Mouse (Mus musculus): ENCODE measurements at regions not wholly inside any gene's neighbourhood (a gene's known extent, or its start where the extent isn't known, plus 50 kb on each side); places are given as distances from the start of the nearest gene placed in this dataset.
"Not testable (repeated sequence)": the region's sequence is repeated elsewhere in the genome, so short reads cannot be mapped to it uniquely, and the experiment has no call there.

- no peaks in the 10 kb centered on the region for H3K27me3 ChIP-seq
- no peak overlapping the region for H3K9ac ChIP-seq
- H3K4me2 ChIP-seq (replicated peaks) = 0 out of 2 replicates have a peak overlapping the region, but pooled peaks have one; percentile 3
- ATAC-seq (ENCODE audit: low FRiP score, low read depth) = peak; percentile 83
- no peaks in the 10 kb centered on the region for H3K36me3 ChIP-seq
- H3K27ac ChIP-seq = peak overlapping the region; percentile 74
- no peaks in the 10 kb centered on the region for H3K9me3 ChIP-seq
- WGBS = 15% methylated on average over 6 of the region's 6 CpGs
- H3K4me3 ChIP-seq = no peak overlapping the region
- peaks cover 39% of the 10 kb centered on the region for H3K4me1 ChIP-seq
These were observed 122.1 kb upstream of the Gm21897 start for GRCm38 (mm10) chr16:15194926-15195711.

DNA sequence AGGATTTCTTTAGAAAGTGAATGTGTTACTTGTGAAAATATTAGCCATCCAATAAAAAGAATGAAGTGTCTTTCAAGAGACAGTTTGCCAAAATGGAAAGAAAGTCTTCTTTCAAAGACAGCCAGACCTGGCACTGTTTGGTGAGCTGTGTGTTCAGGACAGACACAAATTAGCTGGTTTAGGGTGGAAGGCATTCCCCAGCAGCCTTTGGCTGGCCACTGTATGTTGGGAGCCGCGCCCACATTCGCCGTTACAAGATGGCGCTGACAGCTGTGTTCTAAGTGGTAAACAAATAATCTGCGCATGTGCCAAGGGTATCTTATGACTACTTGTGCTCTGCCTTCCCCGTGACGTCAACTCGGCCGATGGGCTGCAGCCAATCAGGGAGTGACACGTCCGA is 121.3 kb upstream of the Gm21897 start:
- not testable (repeated sequence) for ATAC-seq (ENCODE audit: low FRiP score, low read depth); H3K4me2 ChIP-seq (replicated peaks); H3K36me3 ChIP-seq; H3K27me3 ChIP-seq; H3K4me3 ChIP-seq; H3K9ac ChIP-seq; H3K9me3 ChIP-seq
- H3K4me1 ChIP-seq = peaks cover 39% of the 10 kb centered on the region
- WGBS = 86% methylated on average over 7 of the region's 12 CpGs
- H3K27ac ChIP-seq = peak overlapping the region; percentile 74

GRCm38 (mm10) chr16:15196855-15197254 is 120.4 kb upstream of the Gm21897 start:
- no peak overlapping the region for H3K4me2 ChIP-seq (replicated peaks)
- peaks cover 39% of the 10 kb centered on the region for H3K4me1 ChIP-seq
- no peak overlapping the region for H3K9ac ChIP-seq
- H3K27ac ChIP-seq = no peak overlapping the region
- no peaks in the 10 kb centered on the region for H3K9me3 ChIP-seq
- no peak overlapping the region for H3K4me3 ChIP-seq
- ATAC-seq (ENCODE audit: low FRiP score, low read depth) = no peak
- H3K36me3 ChIP-seq = no peaks in the 10 kb centered on the region
- H3K27me3 ChIP-seq = no peaks in the 10 kb centered on the region

GRCm38 (mm10) chr16:15215921-15216320 is 101.3 kb upstream of the Gm21897 start:
- no peaks in the 10 kb centered on the region for H3K27me3 ChIP-seq
- no peak overlapping the region for H3K4me2 ChIP-seq (replicated peaks)
- H3K4me1 ChIP-seq = peaks cover 2% of the 10 kb centered on the region
- H3K36me3 ChIP-seq = no peaks in the 10 kb centered on the region
- H3K27ac ChIP-seq = no peak overlapping the region
- ATAC-seq (ENCODE audit: low FRiP score, low read depth) = no peak
- H3K4me3 ChIP-seq = no peak overlapping the region
- no peaks in the 10 kb centered on the region for H3K9me3 ChIP-seq
- WGBS = 78% methylated on average over 2 of the region's 2 CpGs
- no peak overlapping the region for H3K9ac ChIP-seq

- H3K27me3 ChIP-seq = no peaks in the 10 kb centered on the region
- peak; percentile 73 for ATAC-seq (ENCODE audit: low FRiP score, low read depth)
- H3K9me3 ChIP-seq = no peaks in the 10 kb centered on the region
- H3K4me1 ChIP-seq = peaks cover 7% of the 10 kb centered on the region
- H3K27ac ChIP-seq = peak overlapping the region; percentile 39; the same call in 1 of the 2 replicates
- H3K4me3 ChIP-seq = no peak overlapping the region
- 32% methylated on average over 4 of the region's 4 CpGs for WGBS
- H3K36me3 ChIP-seq = no peaks in the 10 kb centered on the region
- H3K4me2 ChIP-seq (replicated peaks) = no peak overlapping the region
- no peak overlapping the region for H3K9ac ChIP-seq
These were observed 96.2 kb upstream of the Gm21897 start for GRCm38 (mm10) chr16:15220961-15221547.

- no peak for ATAC-seq (ENCODE audit: low FRiP score, low read depth)
- no peaks in the 10 kb centered on the region for H3K4me1 ChIP-seq
- H3K4me2 ChIP-seq (replicated peaks) = no peak overlapping the region
- H3K4me3 ChIP-seq = no peak overlapping the region
- H3K36me3 ChIP-seq = no peaks in the 10 kb centered on the region
- no peak overlapping the region for H3K27ac ChIP-seq
- no peak overlapping the region for H3K9ac ChIP-seq
- H3K27me3 ChIP-seq = no peaks in the 10 kb centered on the region
- no peaks in the 10 kb centered on the region for H3K9me3 ChIP-seq
These were observed 79.4 kb upstream of the Gm21897 start for GRCm38 (mm10) chr16:15237836-15238235.

DNA sequence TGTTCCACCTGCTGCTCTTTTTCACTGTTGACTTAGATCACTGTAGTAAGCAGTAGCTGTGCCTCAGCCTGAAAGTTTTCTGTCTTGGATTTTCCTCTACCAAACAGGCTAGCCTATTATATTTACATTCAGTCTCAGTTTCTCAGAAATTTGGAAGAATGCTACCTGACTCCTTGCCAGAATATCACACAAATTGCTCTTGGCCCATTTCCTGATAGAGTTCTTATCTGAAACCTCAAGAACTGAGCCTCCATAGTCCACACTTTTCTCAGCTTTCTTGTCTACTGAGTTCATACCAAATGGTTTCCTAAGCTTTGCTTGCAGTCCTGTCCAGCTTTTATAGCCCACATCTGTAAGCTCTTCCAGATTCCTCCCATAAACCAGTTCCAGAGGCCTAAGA is 78.8 kb upstream of the Gm21897 start:
- no peak for ATAC-seq (ENCODE audit: low FRiP score, low read depth)
- Histone ChIP-seq H3K4me2 (replicated peaks) (no peak overlapping the region), H3K9ac (no peak overlapping the region), H3K4me3 (no peak overlapping the region), H3K36me3 (no peaks in the 10 kb centered on the region), H3K27me3 (no peaks in the 10 kb centered on the region), H3K27ac (no peak overlapping the region), H3K9me3 (no peaks in the 10 kb centered on the region), H3K4me1 (no peaks in the 10 kb centered on the region)

GRCm38 (mm10) chr16:15250186-15250585 is 67.1 kb upstream of the Gm21897 start:
- peaks cover 15% of the 10 kb centered on the region for H3K4me1 ChIP-seq
- H3K4me2 ChIP-seq (replicated peaks) = no peak overlapping the region
- ATAC-seq (ENCODE audit: low FRiP score, low read depth) = no peak

GRCm38 (mm10) chr16:15251686-15252085 is 65.6 kb upstream of the Gm21897 start:
- Histone ChIP-seq H3K9me3 (no peaks in the 10 kb centered on the region), H3K9ac (no peak overlapping the region), H3K4me3 (no peak overlapping the region), H3K27ac (no peak overlapping the region), H3K4me1 (peaks cover 15% of the 10 kb centered on the region), H3K27me3 (no peaks in the 10 kb centered on the region), H3K4me2 (replicated peaks) (no peak overlapping the region), H3K36me3 (no peaks in the 10 kb centered on the region)
- ATAC-seq (ENCODE audit: low FRiP score, low read depth) = no peak
- WGBS = 67% methylated on average over 2 of the region's 2 CpGs

More at GRCm38 (mm10) chr16:15250186-15250585, 67.1 kb upstream of the Gm21897 start:
- Histone ChIP-seq H3K27ac (no peak overlapping the region), H3K9ac (no peak overlapping the region), H3K9me3 (no peaks in the 10 kb centered on the region), H3K27me3 (no peaks in the 10 kb centered on the region), H3K4me3 (no peak overlapping the region), H3K36me3 (no peaks in the 10 kb centered on the region)

- no peaks in the 10 kb centered on the region for H3K36me3 ChIP-seq
- no peak overlapping the region for H3K4me2 ChIP-seq (replicated peaks)
- H3K27ac ChIP-seq = peak overlapping the region; percentile 33; the same call in 1 of the 2 replicates
- peak; percentile 78 for ATAC-seq (ENCODE audit: low FRiP score, low read depth)
- H3K4me3 ChIP-seq = no peak overlapping the region
- peaks cover 15% of the 10 kb centered on the region for H3K4me1 ChIP-seq
- no peaks in the 10 kb centered on the region for H3K9me3 ChIP-seq
- no peak overlapping the region for H3K9ac ChIP-seq
- 73% methylated on average over 6 of the region's 6 CpGs for WGBS
- no peaks in the 10 kb centered on the region for H3K27me3 ChIP-seq
These were observed 64.5 kb upstream of the Gm21897 start for GRCm38 (mm10) chr16:15252666-15253347.

DNA sequence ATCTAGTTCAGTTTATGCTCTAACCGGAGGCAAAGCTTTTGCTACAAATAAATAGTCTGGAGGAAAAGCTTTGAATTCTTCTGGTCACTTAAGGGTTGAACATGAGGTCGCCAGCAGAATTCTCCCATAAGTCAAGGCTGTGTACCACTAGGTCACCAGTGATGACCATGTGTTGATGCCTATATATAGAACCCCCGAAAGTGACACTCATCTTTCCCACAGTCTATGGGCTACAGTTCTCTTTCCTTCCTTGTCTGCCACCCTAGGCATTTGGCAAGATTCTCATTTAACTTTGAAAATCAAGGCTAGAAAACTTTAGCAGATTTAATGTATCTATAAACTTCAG is 63.9 kb upstream of the Gm21897 start:
- Histone ChIP-seq H3K4me2 (replicated peaks) (no peak overlapping the region), H3K9ac (no peak overlapping the region), H3K27ac (peak overlapping the region; percentile 33; the same call in 1 of the 2 replicates), H3K9me3 (no peaks in the 10 kb centered on the region), H3K4me3 (no peak overlapping the region), H3K27me3 (no peaks in the 10 kb centered on the region), H3K36me3 (no peaks in the 10 kb centered on the region), H3K4me1 (peaks cover 15% of the 10 kb centered on the region)
- ATAC-seq (ENCODE audit: low FRiP score, low read depth) = peak; percentile 17; the same call in 1 of the 2 replicates
- WGBS = 65% methylated on average over 3 of the region's 3 CpGs

DNA sequence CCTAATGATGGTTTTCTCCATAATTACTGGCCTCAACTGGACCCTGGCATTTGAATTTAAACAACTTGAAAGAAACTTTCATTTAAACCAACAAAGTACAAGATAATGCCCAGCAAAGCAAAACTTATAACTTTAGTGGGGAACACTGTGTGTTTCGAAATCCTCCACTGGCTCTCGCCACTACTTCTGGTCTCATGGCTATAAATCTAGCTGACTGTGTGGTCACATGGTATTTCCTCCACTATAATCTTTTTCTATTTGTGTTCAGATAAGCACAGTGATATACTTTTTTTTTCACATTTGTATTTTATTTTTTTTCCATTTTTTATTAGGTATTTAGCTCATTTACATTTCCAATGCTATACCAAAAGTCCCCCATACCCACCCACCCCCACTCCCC is 62.6 kb upstream of the Gm21897 start:
- Histone ChIP-seq H3K27me3 (no peaks in the 10 kb centered on the region), H3K36me3 (no peaks in the 10 kb centered on the region), H3K27ac (no peak overlapping the region), H3K9ac (no peak overlapping the region), H3K4me1 (peaks cover 26% of the 10 kb centered on the region), H3K4me3 (no peak overlapping the region), H3K4me2 (replicated peaks) (no peak overlapping the region), H3K9me3 (no peaks in the 10 kb centered on the region)
- no peak for ATAC-seq (ENCODE audit: low FRiP score, low read depth)
- WGBS = 78% methylated on average over 2 of the region's 2 CpGs
